Mouse (Mus musculus) CH12.LX (cell line): ENCODE data around the gene Olfml1.

Source experiments
- BHLHE40 ChIP-seq: IDR thresholded peaks from 2 replicates; pipeline ENCODE4 v1.6.1; 2011; ENCODE audit warnings: mild to moderate bottlenecking, low read depth, low read length, improper control_type of control experiment
- CHD2 ChIP-seq: IDR thresholded peaks from 2 replicates; pipeline ENCODE4 v1.6.1; 2011; ENCODE audit warnings: low read length, improper control_type of control experiment
- CTCF ChIP-seq, 2 experiments: IDR thresholded peaks in 1 of 2; conservative IDR thresholded peaks in 1 of 2; 2 replicates each; pipeline ENCODE4 v1.5.1; 2011 to 2012; ENCODE audit warnings: low read depth in 2 of 2, low read length in 2 of 2, improper control_type of control experiment in 1 of 2, inconsistent platforms in 1 of 2, mild to moderate bottlenecking in 1 of 2, moderate library complexity in 1 of 2
- ETS1 ChIP-seq: conservative IDR thresholded peaks from 2 replicates; pipeline ENCODE4 v1.6.1; 2012; ENCODE audit warnings: low read depth, mild to moderate bottlenecking, inconsistent platforms, low read length, improper control_type of control experiment, moderate library complexity
- JUND ChIP-seq: conservative IDR thresholded peaks from 2 replicates; pipeline ENCODE4 v1.6.1; 2011; ENCODE audit warnings: low read depth, low read length, improper control_type of control experiment
- MAX ChIP-seq: IDR thresholded peaks from 2 replicates; pipeline ENCODE4 v1.6.1; 2011; ENCODE audit warnings: low read length, improper control_type of control experiment
- MAZ ChIP-seq: IDR thresholded peaks from 2 replicates; pipeline ENCODE4 v1.6.1; 2012; ENCODE audit warnings: low read depth, mild to moderate bottlenecking, inconsistent platforms, low read length, improper control_type of control experiment, moderate library complexity
- MEF2A ChIP-seq: IDR thresholded peaks from 2 replicates; pipeline ENCODE4 v1.6.1; 2014; ENCODE audit warnings: low read depth, mild to moderate bottlenecking, inconsistent platforms, low read length, improper control_type of control experiment, borderline replicate concordance
- MYC ChIP-seq: IDR thresholded peaks from 2 replicates; pipeline ENCODE4 v1.6.1; 2011; ENCODE audit warnings: low read depth, mild to moderate bottlenecking, improper control_type of control experiment, low read length
- NELFE ChIP-seq: IDR thresholded peaks from 2 replicates; pipeline ENCODE4 v1.6.1; 2011; ENCODE audit warnings: low read depth, low read length, improper control_type of control experiment
- NRF1 ChIP-seq: IDR thresholded peaks from 2 replicates; pipeline ENCODE4 v1.6.1; 2014; ENCODE audit warnings: low read depth, mild to moderate bottlenecking, inconsistent platforms, low read length, improper control_type of control experiment, moderate library complexity
- POLR2A ChIP-seq: IDR thresholded peaks from 2 replicates; pipeline ENCODE4 v1.6.1; 2011; ENCODE audit warnings: low read depth, mild to moderate bottlenecking, improper control_type of control experiment, low read length

- TF ChIP-seq ETS1 (no peak), MAZ (no peak), MYC (no peak), CTCF (conservative IDR thresholded peaks at IDR 0.05 in 1 of 2, IDR thresholded peaks at IDR 0.05 in 1 of 2; ENCODE audit: low read depth in 2 of 2, low read length in 2 of 2) (no peak), BHLHE40 (no peak), POLR2A (no peak), JUND (no peak), NELFE (no peak), CHD2 (no peak), NRF1 (no peak), MEF2A (no peak), MAX (no peak)
Observed at GRCm38 (mm10) chr7:107553461-107553860, 13.8 kb upstream of the Olfml1 start.
